Mouse (Mus musculus): Measurements from ENCODE around the gene Afm. TPM values are rescaled to one million over a fixed set of nuclear protein-coding genes. Genes with fewer than 3 reads are reported as not detected.

Afm gene
- polyA plus RNA-seq, 1 experiment from 2014 or later: not detected

- WGBS: 84% methylated on average over 6 of the region's 6 CpGs
- no peak within 1 kb of the TSS for H3K27ac ChIP-seq (replicated peaks)
- H3K9ac ChIP-seq: no peak within 1 kb of the TSS
- no peak for ATAC-seq (ENCODE audit: insufficient number of reproducible peaks, low FRiP score, low TSS enrichment, low read depth)
- no peak within 1 kb of the TSS for H3K4me2 ChIP-seq (replicated peaks)
- H3K36me3 ChIP-seq: no peaks in the 10 kb centered on the region
- no peaks in the 10 kb centered on the region for H3K4me1 ChIP-seq
- no peak within 1 kb of the TSS for H3K4me3 ChIP-seq (replicated peaks)
- H3K9me3 ChIP-seq (replicated peaks): no peaks in the 10 kb centered on the region
- no peaks in the 10 kb centered on the region for H3K27me3 ChIP-seq
Observed at GRCm38 (mm10) chr5:90560743-90561142, 42.0 kb downstream of the Afm start, which contains the start of gene 5830473C10Rik. 5830473C10Rik (plus strand) TSS chr5:90561107.

GRCm38 (mm10) chr5:90561721-90562275, 43.1 kb downstream of the Afm start:
- WGBS: 94% methylated on average over 11 of the region's 11 CpGs
- H3K9me3 ChIP-seq (replicated peaks): no peaks in the 10 kb centered on the region
- H3K4me2 ChIP-seq (replicated peaks): no peak overlapping the region
- ATAC-seq (ENCODE audit: insufficient number of reproducible peaks, low FRiP score, low TSS enrichment, low read depth): no peak
- no peaks in the 10 kb centered on the region for H3K4me1 ChIP-seq
- no peak overlapping the region for H3K9ac ChIP-seq
- H3K27me3 ChIP-seq: no peaks in the 10 kb centered on the region
- no peaks in the 10 kb centered on the region for H3K36me3 ChIP-seq
- no peak overlapping the region for H3K27ac ChIP-seq (replicated peaks)
- no peak overlapping the region for H3K4me3 ChIP-seq (replicated peaks)

GRCm38 (mm10) chr5:90562880-90563279, 44.1 kb downstream of the Afm start:
- no peaks in the 10 kb centered on the region for H3K9me3 ChIP-seq (replicated peaks)
- WGBS: 68% methylated on average over 4 of the region's 4 CpGs
- no peak overlapping the region for H3K4me2 ChIP-seq (replicated peaks)
- no peak overlapping the region for H3K27ac ChIP-seq (replicated peaks)
- H3K4me3 ChIP-seq (replicated peaks): no peak overlapping the region
- ATAC-seq (ENCODE audit: insufficient number of reproducible peaks, low FRiP score, low TSS enrichment, low read depth): no peak
- H3K4me1 ChIP-seq: no peaks in the 10 kb centered on the region
- no peaks in the 10 kb centered on the region for H3K27me3 ChIP-seq
- no peak overlapping the region for H3K9ac ChIP-seq
- H3K36me3 ChIP-seq: no peaks in the 10 kb centered on the region

GRCm38 (mm10) chr5:90564161-90564560, 45.4 kb downstream of the Afm start:
- Histone ChIP-seq H3K27ac (replicated peaks) (no peak overlapping the region), H3K4me2 (replicated peaks) (no peak overlapping the region), H3K36me3 (no peaks in the 10 kb centered on the region), H3K9ac (no peak overlapping the region), H3K9me3 (replicated peaks) (no peaks in the 10 kb centered on the region), H3K4me3 (replicated peaks) (no peak overlapping the region), H3K27me3 (no peaks in the 10 kb centered on the region), H3K4me1 (no peaks in the 10 kb centered on the region)
- ATAC-seq (ENCODE audit: insufficient number of reproducible peaks, low FRiP score, low TSS enrichment, low read depth): no peak
- 76% methylated on average over 4 of the region's 4 CpGs for WGBS

GRCm38 (mm10) chr5:90565205-90565604, 46.5 kb downstream of the Afm start:
- Histone ChIP-seq H3K27ac (replicated peaks) (no peak overlapping the region), H3K4me2 (replicated peaks) (no peak overlapping the region), H3K4me3 (replicated peaks) (no peak overlapping the region), H3K9me3 (replicated peaks) (no peaks in the 10 kb centered on the region), H3K9ac (no peak overlapping the region), H3K4me1 (no peaks in the 10 kb centered on the region), H3K27me3 (no peaks in the 10 kb centered on the region), H3K36me3 (no peaks in the 10 kb centered on the region)
- 78% methylated on average over 6 of the region's 6 CpGs for WGBS
- no peak for ATAC-seq (ENCODE audit: insufficient number of reproducible peaks, low FRiP score, low TSS enrichment, low read depth)

- Histone ChIP-seq H3K9me3 (replicated peaks) (no peaks in the 10 kb centered on the region), H3K27me3 (no peaks in the 10 kb centered on the region), H3K36me3 (no peaks in the 10 kb centered on the region), H3K4me2 (replicated peaks) (no peak overlapping the region), H3K27ac (replicated peaks) (no peak overlapping the region), H3K9ac (no peak overlapping the region), H3K4me3 (replicated peaks) (no peak overlapping the region), H3K4me1 (no peaks in the 10 kb centered on the region)
- ATAC-seq (ENCODE audit: insufficient number of reproducible peaks, low FRiP score, low TSS enrichment, low read depth): no peak
- 63% methylated on average over 5 of the region's 5 CpGs for WGBS
Observed at GRCm38 (mm10) chr5:90567788-90568187, 49.1 kb downstream of the Afm start.

- Histone ChIP-seq H3K4me3 (replicated peaks) (no peak overlapping the region), H3K9me3 (replicated peaks) (no peaks in the 10 kb centered on the region), H3K4me2 (replicated peaks) (no peak overlapping the region), H3K27ac (replicated peaks) (no peak overlapping the region), H3K4me1 (no peaks in the 10 kb centered on the region), H3K27me3 (no peaks in the 10 kb centered on the region), H3K9ac (no peak overlapping the region), H3K36me3 (no peaks in the 10 kb centered on the region)
- no peak for ATAC-seq (ENCODE audit: insufficient number of reproducible peaks, low FRiP score, low TSS enrichment, low read depth)
Observed at GRCm38 (mm10) chr5:90568338-90568737, 49.6 kb downstream of the Afm start.

- no peak for ATAC-seq (ENCODE audit: insufficient number of reproducible peaks, low FRiP score, low TSS enrichment, low read depth)
- no peak overlapping the region for H3K27ac ChIP-seq (replicated peaks)
- no peaks in the 10 kb centered on the region for H3K4me1 ChIP-seq
- H3K9ac ChIP-seq: no peak overlapping the region
- H3K27me3 ChIP-seq: no peaks in the 10 kb centered on the region
- no peak overlapping the region for H3K4me2 ChIP-seq (replicated peaks)
- H3K4me3 ChIP-seq (replicated peaks): no peak overlapping the region
- 35% methylated on average over 3 of the region's 3 CpGs for WGBS
- no peaks in the 10 kb centered on the region for H3K36me3 ChIP-seq
- H3K9me3 ChIP-seq (replicated peaks): no peaks in the 10 kb centered on the region
Observed at GRCm38 (mm10) chr5:90571216-90571615, 52.5 kb downstream of the Afm start.

GRCm38 (mm10) chr5:90577751-90578150, 59.0 kb downstream of the Afm start:
- no peak overlapping the region for H3K27ac ChIP-seq (replicated peaks)
- no peak overlapping the region for H3K4me3 ChIP-seq (replicated peaks)
- no peaks in the 10 kb centered on the region for H3K9me3 ChIP-seq (replicated peaks)
- no peaks in the 10 kb centered on the region for H3K36me3 ChIP-seq
- H3K4me1 ChIP-seq: no peaks in the 10 kb centered on the region
- H3K4me2 ChIP-seq (replicated peaks): no peak overlapping the region
- no peak for ATAC-seq (ENCODE audit: insufficient number of reproducible peaks, low FRiP score, low TSS enrichment, low read depth)
- 79% methylated on average over 9 of the region's 9 CpGs for WGBS
- no peaks in the 10 kb centered on the region for H3K27me3 ChIP-seq
- no peak overlapping the region for H3K9ac ChIP-seq

- ATAC-seq (ENCODE audit: insufficient number of reproducible peaks, low FRiP score, low TSS enrichment, low read depth): no peak
- H3K4me1 ChIP-seq: no peaks in the 10 kb centered on the region
- WGBS: 68% methylated on average over 9 of the region's 9 CpGs
- H3K27me3 ChIP-seq: no peaks in the 10 kb centered on the region
- H3K9ac ChIP-seq: no peak overlapping the region
- no peak overlapping the region for H3K4me3 ChIP-seq (replicated peaks)
- H3K36me3 ChIP-seq: no peaks in the 10 kb centered on the region
- no peak overlapping the region for H3K27ac ChIP-seq (replicated peaks)
- no peak overlapping the region for H3K4me2 ChIP-seq (replicated peaks)
- no peaks in the 10 kb centered on the region for H3K9me3 ChIP-seq (replicated peaks)
Observed at GRCm38 (mm10) chr5:90579556-90579955, 60.8 kb downstream of the Afm start.

- H3K4me2 ChIP-seq (replicated peaks): no peak overlapping the region
- no peaks in the 10 kb centered on the region for H3K36me3 ChIP-seq
- 87% methylated on average over 6 of the region's 6 CpGs for WGBS
- no peaks in the 10 kb centered on the region for H3K9me3 ChIP-seq (replicated peaks)
- H3K27ac ChIP-seq (replicated peaks): no peak overlapping the region
- H3K27me3 ChIP-seq: no peaks in the 10 kb centered on the region
- no peak for ATAC-seq (ENCODE audit: insufficient number of reproducible peaks, low FRiP score, low TSS enrichment, low read depth)
- H3K4me1 ChIP-seq: no peaks in the 10 kb centered on the region
- H3K9ac ChIP-seq: no peak overlapping the region
- no peak overlapping the region for H3K4me3 ChIP-seq (replicated peaks)
Observed at GRCm38 (mm10) chr5:90582179-90582578, 63.4 kb downstream of the Afm start.

- WGBS: 83% methylated on average over 7 of the region's 7 CpGs
- no peak for ATAC-seq (ENCODE audit: insufficient number of reproducible peaks, low FRiP score, low TSS enrichment, low read depth)
- Histone ChIP-seq H3K4me2 (replicated peaks) (no peak overlapping the region), H3K36me3 (no peaks in the 10 kb centered on the region), H3K4me3 (replicated peaks) (no peak overlapping the region), H3K9me3 (replicated peaks) (no peaks in the 10 kb centered on the region), H3K4me1 (no peaks in the 10 kb centered on the region), H3K9ac (no peak overlapping the region), H3K27ac (replicated peaks) (no peak overlapping the region), H3K27me3 (no peaks in the 10 kb centered on the region)
Observed at GRCm38 (mm10) chr5:90584799-90585198, 66.1 kb downstream of the Afm start.

Measured in embryonic facial prominence, embryonic 15.5 days (tissue).